Mouse (Mus musculus) liver, embryonic 16.5 days (tissue): Measurements from ENCODE around the gene Kcnn3. TPM values are rescaled to one million over a fixed set of nuclear protein-coding genes. Genes with fewer than 3 reads are reported as not detected.

Experiments used
- ATAC-seq: fragments of 200-750 bp; cut with Nextera tagmentation; 2 replicates; pipeline ENCODE4 v1.8.0; 2017; ENCODE audit warnings: low read depth, mild to moderate bottlenecking, moderate number of reproducible peaks, moderate library complexity
- H3K27ac ChIP-seq: fragments of 300-500 bp; sonication (generic); 2 replicates; pipeline ENCODE4 v1.5.1; 2014; ENCODE audit warnings: mild to moderate bottlenecking, low read length
- H3K27me3 ChIP-seq: fragments of 300-500 bp; sonication (generic); 2 replicates; pipeline ENCODE4 v1.6.1; 2014; ENCODE audit warnings: low read depth, low read length, mixed read lengths; ENCODE audit not compliant: control insufficient read depth, insufficient read depth
- H3K36me3 ChIP-seq: fragments of 300-500 bp; sonication (generic); 2 replicates; pipeline ENCODE4 v1.6.1; 2014; ENCODE audit warnings: mild to moderate bottlenecking; ENCODE audit not compliant: control insufficient read depth, insufficient read depth
- H3K4me1 ChIP-seq: fragments of 300-500 bp; sonication (generic); 2 replicates; pipeline ENCODE4 v1.6.1; 2014; ENCODE audit warnings: low read depth, low read length, mixed read lengths; ENCODE audit not compliant: control insufficient read depth
- H3K4me2 ChIP-seq: fragments of 300-500 bp; sonication (generic); 2 replicates; pipeline ENCODE4 v1.6.1; 2014; ENCODE audit warnings: low read depth, low read length, mixed read lengths
- H3K4me3 ChIP-seq: fragments of 300-500 bp; sonication (generic); 2 replicates; pipeline ENCODE4 v1.5.1; 2014; ENCODE audit warnings: low read depth, mild to moderate bottlenecking, low read length
- H3K9ac ChIP-seq: fragments of 300-500 bp; sonication (generic); 2 replicates; pipeline ENCODE4 v1.6.1; 2014; ENCODE audit warnings: low read depth, low read length
- H3K9me3 ChIP-seq: fragments of 300-500 bp; sonication (generic); replicated peaks from 2 replicates; pipeline ENCODE4 v1.6.1; 2016; ENCODE audit warnings: low read length; ENCODE audit not compliant: control insufficient read depth
- WGBS: fragments of 180-500 bp; shearing (Covaris S2); extraction: QIAGEN DNeasy Blood & Tissue Kit; methylation state at CpG from one replicate; pipeline ENCODE4 v1.1.7; 2014; ENCODE audit not compliant: insufficient replicate concordance; 5-methylcytosine and 5-hydroxymethylcytosine counted together
- polyA plus RNA-seq: library from polyadenylated mRNA; unstranded; fragments of >200 nt; fragmentation: Nextera tagmentation; extraction: Ambion mirVana; gene quantifications from 2 replicates; pipeline ENCODE4 v1.2.1, GENCODE M21; 2015

Gene Kcnn3
- polyA plus RNA-seq, 1 experiment from 2014 or later: 0.05 TPM

GRCm38 (mm10) chr3:89490790-89491189 is 29.2 kb upstream of the Kcnn3 start:
- 72% methylated on average over 3 of the region's 3 CpGs for WGBS
- Histone ChIP-seq H3K9ac (no peak overlapping the region), H3K27me3 (no peaks in the 10 kb centered on the region), H3K27ac (no peak overlapping the region), H3K36me3 (no peaks in the 10 kb centered on the region), H3K9me3 (no peaks in the 10 kb centered on the region), H3K4me3 (no peak overlapping the region), H3K4me2 (no peak overlapping the region), H3K4me1 (no peaks in the 10 kb centered on the region; the same call in 1 of the 2 replicates)
- ATAC-seq: no peak

- no peak overlapping the region for H3K4me3 ChIP-seq
- H3K27me3 ChIP-seq: no peaks in the 10 kb centered on the region
- no peak for ATAC-seq
- H3K27ac ChIP-seq: no peak overlapping the region
- no peak overlapping the region for H3K4me2 ChIP-seq
- no peak overlapping the region for H3K9ac ChIP-seq
- no peaks in the 10 kb centered on the region; the same call in 1 of the 2 replicates for H3K4me1 ChIP-seq
- no peaks in the 10 kb centered on the region for H3K9me3 ChIP-seq
- WGBS: 71% methylated on average over 5 of the region's 5 CpGs
- no peaks in the 10 kb centered on the region for H3K36me3 ChIP-seq
Observed at GRCm38 (mm10) chr3:89491559-89491958, 28.4 kb upstream of the Kcnn3 start.

- ATAC-seq: no peak
- H3K4me3 ChIP-seq: no peak overlapping the region
- H3K9ac ChIP-seq: no peak overlapping the region
- no peaks in the 10 kb centered on the region; the same call in 1 of the 2 replicates for H3K4me1 ChIP-seq
- no peaks in the 10 kb centered on the region for H3K9me3 ChIP-seq
- H3K27ac ChIP-seq: no peak overlapping the region
- WGBS: 61% methylated on average over 8 of the region's 8 CpGs
- H3K27me3 ChIP-seq: no peaks in the 10 kb centered on the region
- no peak overlapping the region for H3K4me2 ChIP-seq
- H3K36me3 ChIP-seq: no peaks in the 10 kb centered on the region
Observed at GRCm38 (mm10) chr3:89492701-89493151, 27.2 kb upstream of the Kcnn3 start.

GRCm38 (mm10) chr3:89494630-89495029 is 25.3 kb upstream of the Kcnn3 start:
- Histone ChIP-seq H3K9me3 (no peaks in the 10 kb centered on the region), H3K4me2 (no peak overlapping the region), H3K27ac (no peak overlapping the region), H3K9ac (no peak overlapping the region), H3K4me3 (no peak overlapping the region), H3K36me3 (no peaks in the 10 kb centered on the region), H3K27me3 (no peaks in the 10 kb centered on the region), H3K4me1 (no peaks in the 10 kb centered on the region; the same call in 1 of the 2 replicates)
- ATAC-seq: no peak
- WGBS: 63% methylated on average over 5 of the region's 5 CpGs

GRCm38 (mm10) chr3:89496366-89496765 is 23.6 kb upstream of the Kcnn3 start:
- ATAC-seq: no peak

GRCm38 (mm10) chr3:89499696-89500095 is 20.3 kb upstream of the Kcnn3 start:
- H3K4me2 ChIP-seq: no peak overlapping the region
- no peaks in the 10 kb centered on the region for H3K36me3 ChIP-seq
- no peaks in the 10 kb centered on the region for H3K27me3 ChIP-seq
- H3K4me3 ChIP-seq: no peak overlapping the region
- H3K9ac ChIP-seq: no peak overlapping the region
- H3K4me1 ChIP-seq: no peaks in the 10 kb centered on the region
- H3K27ac ChIP-seq: no peak overlapping the region
- WGBS: 33% methylated on average over 7 of the region's 7 CpGs
- ATAC-seq: no peak
- no peaks in the 10 kb centered on the region for H3K9me3 ChIP-seq

More at GRCm38 (mm10) chr3:89496366-89496765, 23.6 kb upstream of the Kcnn3 start:
- Histone ChIP-seq H3K9me3 (no peaks in the 10 kb centered on the region), H3K4me3 (no peak overlapping the region), H3K27ac (no peak overlapping the region), H3K9ac (no peak overlapping the region), H3K36me3 (no peaks in the 10 kb centered on the region), H3K27me3 (no peaks in the 10 kb centered on the region), H3K4me2 (no peak overlapping the region), H3K4me1 (no peaks in the 10 kb centered on the region)
- 45% methylated on average over 3 of the region's 3 CpGs for WGBS

GRCm38 (mm10) chr3:89501486-89501885 is 18.5 kb upstream of the Kcnn3 start:
- no peaks in the 10 kb centered on the region for H3K27me3 ChIP-seq
- H3K9ac ChIP-seq: no peak overlapping the region
- no peak for ATAC-seq
- no peak overlapping the region for H3K4me3 ChIP-seq
- no peaks in the 10 kb centered on the region for H3K36me3 ChIP-seq
- H3K9me3 ChIP-seq: no peaks in the 10 kb centered on the region
- H3K4me2 ChIP-seq: no peak overlapping the region
- no peaks in the 10 kb centered on the region for H3K4me1 ChIP-seq
- H3K27ac ChIP-seq: no peak overlapping the region

GRCm38 (mm10) chr3:89502551-89502950 is 17.4 kb upstream of the Kcnn3 start:
- no peaks in the 10 kb centered on the region for H3K36me3 ChIP-seq
- H3K4me2 ChIP-seq: no peak overlapping the region
- H3K4me3 ChIP-seq: no peak overlapping the region
- no peak for ATAC-seq
- no peaks in the 10 kb centered on the region; the same call in 1 of the 2 replicates for H3K27me3 ChIP-seq
- no peak overlapping the region for H3K9ac ChIP-seq
- H3K9me3 ChIP-seq: no peaks in the 10 kb centered on the region
- WGBS: 39% methylated on average over 7 of the region's 7 CpGs
- H3K4me1 ChIP-seq: no peaks in the 10 kb centered on the region
- H3K27ac ChIP-seq: no peak overlapping the region

- H3K27me3 ChIP-seq: peaks cover 16% of the 10 kb centered on the region
- H3K9me3 ChIP-seq: no peaks in the 10 kb centered on the region
- no peak overlapping the region for H3K27ac ChIP-seq
- no peak for ATAC-seq
- no peak overlapping the region for H3K9ac ChIP-seq
- H3K36me3 ChIP-seq: no peaks in the 10 kb centered on the region
- no peaks in the 10 kb centered on the region for H3K4me1 ChIP-seq
- no peak overlapping the region for H3K4me2 ChIP-seq
- WGBS: 41% methylated on average over 9 of the region's 9 CpGs
- no peak overlapping the region for H3K4me3 ChIP-seq
Observed at GRCm38 (mm10) chr3:89508041-89508440, 11.9 kb upstream of the Kcnn3 start.
